Mouse (Mus musculus) G1E (cell line): ENCODE data around the gene Hgd. TPM values are rescaled to one million over a fixed set of nuclear protein-coding genes. Genes with fewer than 3 reads are reported as not detected.

ENCODE experiments used
- ATAC-seq: 2 replicates; pipeline ENCODE4 v1.8.0; 2016; ENCODE audit warnings: mild to moderate bottlenecking; ENCODE audit not compliant: insufficient number of reproducible peaks, poor library complexity, low FRiP score, severe bottlenecking; ENCODE audit errors: extremely low read depth
- DNase-seq: peaks from one replicate; pipeline ENCODE4 v3.0.0; 2012; ENCODE audit warnings: low spot score
- H3K27me3 ChIP-seq: 2 replicates; pipeline ENCODE4 v1.6.1; 2012; ENCODE audit warnings: mild to moderate bottlenecking, low read length, inconsistent platforms; ENCODE audit not compliant: insufficient read depth
- H3K36me3 ChIP-seq: replicated peaks from 2 replicates; pipeline ENCODE3; 2012; ENCODE audit warnings: mild to moderate bottlenecking, inconsistent platforms
- H3K4me1 ChIP-seq: 2 replicates; pipeline ENCODE4 v1.6.1; 2012; ENCODE audit warnings: low read depth, low read length, inconsistent platforms, mixed read lengths; ENCODE audit not compliant: insufficient read depth
- H3K4me3 ChIP-seq: 2 replicates; pipeline ENCODE4 v1.5.1; 2012; ENCODE audit warnings: low read depth, mild to moderate bottlenecking, inconsistent platforms, low read length, moderate library complexity, mixed read lengths
- H3K9me3 ChIP-seq: replicated peaks from 2 replicates; pipeline ENCODE4 v1.6.1; 2012; ENCODE audit warnings: inconsistent platforms
- CTCF ChIP-seq: IDR thresholded peaks from 2 replicates; pipeline ENCODE4 v1.5.1; 2012; ENCODE audit warnings: low read depth, low read length, inconsistent platforms, mixed read lengths
- GATA1 ChIP-seq: IDR thresholded peaks from 2 replicates; pipeline ENCODE4 v1.6.1; 2012; ENCODE audit warnings: borderline replicate concordance, low read length, inconsistent platforms, mixed read lengths
- GATA2 ChIP-seq: IDR thresholded peaks from 2 replicates; pipeline ENCODE4 v1.6.1; 2012; ENCODE audit warnings: low read depth, low read length, inconsistent platforms, borderline replicate concordance
- POLR2AphosphoS5 ChIP-seq: IDR thresholded peaks from 2 replicates; pipeline ENCODE4 v1.6.1; 2012; ENCODE audit warnings: low read depth, low read length, inconsistent platforms; ENCODE audit not compliant: insufficient replicate concordance
- TAL1 ChIP-seq: conservative IDR thresholded peaks from 2 replicates; pipeline ENCODE4 v1.6.1; 2012; ENCODE audit warnings: low read depth, low read length, inconsistent platforms, mixed read lengths
- polyA plus RNA-seq: library from polyadenylated mRNA; stranded (reverse); fragments of >175 nt; gene quantifications from 2 replicates; pipeline ENCODE4 v1.2.3, GENCODE M21; 2012
- total RNA-seq, 2 experiments: library from RNA; stranded (forward) in 1 of 2; stranded (reverse) in 1 of 2; fragments of 200-1000 nt in 1 of 2; fragments of >200 nt in 1 of 2; fragmentation: Nextera tagmentation in 1 of 2; gene quantifications; 2 replicates each; pipeline ENCODE4 v1.2.3; 2014 to 2017

The Hgd gene
- total and polyA plus RNA-seq, 3 experiments = not detected

DNA sequence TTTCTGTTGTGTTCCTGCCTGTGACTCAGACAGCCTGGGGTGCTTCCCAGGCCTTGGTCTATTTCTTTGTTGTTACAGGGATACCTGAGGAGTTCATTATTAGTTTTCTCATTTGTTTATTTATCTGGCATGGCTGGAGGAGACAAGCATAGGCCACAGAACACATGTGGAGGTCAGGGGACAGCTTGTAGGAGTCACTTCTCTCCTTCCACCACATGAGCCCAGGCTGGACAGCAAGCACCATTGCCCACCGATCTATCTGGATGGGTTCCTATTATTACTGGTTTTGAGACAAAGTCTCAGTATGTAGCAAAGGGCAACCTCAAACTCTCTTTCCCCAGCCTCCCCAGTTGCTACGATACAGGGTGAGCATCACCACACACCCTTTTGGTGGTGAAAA, 100.3 kb downstream of the Hgd start:
- TF ChIP-seq GATA2 (no peak), GATA1 (no peak), POLR2AphosphoS5 (no peak), CTCF (no peak), TAL1 (no peak)
- ATAC-seq (no peak), DNase-seq (no peak)
- Histone ChIP-seq H3K27me3 (peaks cover 30% of the 10 kb centered on the region), H3K4me1 (peaks cover 44% of the 10 kb centered on the region), H3K9me3 (no peaks in the 10 kb centered on the region), H3K4me3 (no peak overlapping the region), H3K36me3 (no peaks in the 10 kb centered on the region)

- no peaks in the 10 kb centered on the region for H3K36me3 ChIP-seq
- no peak for TF ChIP-seq TAL1
- TF ChIP-seq GATA2 = no peak
- no peak for TF ChIP-seq POLR2AphosphoS5
- DNase-seq (no peak), ATAC-seq (no peak)
- H3K4me3 ChIP-seq = no peak overlapping the region
- H3K4me1 ChIP-seq = peaks cover 45% of the 10 kb centered on the region
- H3K9me3 ChIP-seq = no peaks in the 10 kb centered on the region
- H3K27me3 ChIP-seq = peaks cover 29% of the 10 kb centered on the region
These were observed 100.9 kb downstream of the Hgd start for GRCm38 (mm10) chr16:37680831-37681230.

Other genes with a start within 250 kb of the Hgd start
- not detected in 2 replicates for gene Stxbp5l, start 195.2 kb upstream of the Hgd start, total RNA-seq (2014; fragmentation: Nextera tagmentation)
- gene Stxbp5l, start 195.2 kb upstream of the Hgd start, total RNA-seq (2017) = under 0.01 and 0.11 TPM in 2 replicates
- gene Stxbp5l, start 195.2 kb upstream of the Hgd start, polyA plus RNA-seq = not detected in 2 replicates
- gene Gtf2e1, start 40.4 kb upstream of the Hgd start, total RNA-seq (2014; fragmentation: Nextera tagmentation) = 22.0 and 27.8 TPM in 2 replicates
- gene Gtf2e1, start 40.4 kb upstream of the Hgd start, total RNA-seq (2017) = 29.0 and 29.6 TPM in 2 replicates
- 3.1 and 3.6 TPM in 2 replicates for gene Gtf2e1, start 40.4 kb upstream of the Hgd start, polyA plus RNA-seq
- gene Rabl3, start 40.3 kb upstream of the Hgd start, total RNA-seq (2014; fragmentation: Nextera tagmentation) = 21.7 and 25.7 TPM in 2 replicates
- gene Rabl3, start 40.3 kb upstream of the Hgd start, total RNA-seq (2017) = 11.7 and 12.2 TPM in 2 replicates
- 0.63 and 1.2 TPM in 2 replicates for gene Rabl3, start 40.3 kb upstream of the Hgd start, polyA plus RNA-seq
- gene Ndufb4, start 74.3 kb downstream of the Hgd start, total RNA-seq (2014; fragmentation: Nextera tagmentation) = 16.8 and 19.0 TPM in 2 replicates
- 29.3 and 34.9 TPM in 2 replicates for gene Ndufb4, start 74.3 kb downstream of the Hgd start, total RNA-seq (2017)
- gene Ndufb4, start 74.3 kb downstream of the Hgd start, polyA plus RNA-seq = 37.1 and 48.3 TPM in 2 replicates
- 2.9 and 4.8 TPM in 2 replicates for gene Fstl1, start 196.7 kb downstream of the Hgd start, total RNA-seq (2014; fragmentation: Nextera tagmentation)
- gene Fstl1, start 196.7 kb downstream of the Hgd start, total RNA-seq (2017) = 6.5 and 7.4 TPM in 2 replicates
- gene Fstl1, start 196.7 kb downstream of the Hgd start, polyA plus RNA-seq = 0.67 and 0.68 TPM in 2 replicates